Mouse (Mus musculus) adrenal gland, postnatal 4 days (tissue): Measurements from ENCODE around the gene Bpifb2. TPM values are rescaled to one million over a fixed set of nuclear protein-coding genes. Genes with fewer than 3 reads are reported as not detected.

Source experiments
- DNase-seq, 2 experiments: peaks; one replicate each; pipeline ENCODE4 v3.0.0; 2021 to 2022; ENCODE audit warnings: low spot score in 2 of 2, mixed read lengths in 2 of 2
- total RNA-seq, 2 experiments: library from RNA; stranded (reverse); gene quantifications; 2 replicates each; pipeline ENCODE4 v1.2.3; 2021

The Bpifb2 gene
- total RNA-seq, 2 experiments from 2014 or later: 0.17 TPM; not detected in 1

GRCm38 (mm10) chr2:153929871-153930413 lies 55.1 kb downstream of the Bpifb2 start:
- peak; percentile 38 to 62 for DNase-seq

GRCm38 (mm10) chr2:153931125-153931524 lies 56.3 kb downstream of the Bpifb2 start:
- DNase-seq: no peak

DNA sequence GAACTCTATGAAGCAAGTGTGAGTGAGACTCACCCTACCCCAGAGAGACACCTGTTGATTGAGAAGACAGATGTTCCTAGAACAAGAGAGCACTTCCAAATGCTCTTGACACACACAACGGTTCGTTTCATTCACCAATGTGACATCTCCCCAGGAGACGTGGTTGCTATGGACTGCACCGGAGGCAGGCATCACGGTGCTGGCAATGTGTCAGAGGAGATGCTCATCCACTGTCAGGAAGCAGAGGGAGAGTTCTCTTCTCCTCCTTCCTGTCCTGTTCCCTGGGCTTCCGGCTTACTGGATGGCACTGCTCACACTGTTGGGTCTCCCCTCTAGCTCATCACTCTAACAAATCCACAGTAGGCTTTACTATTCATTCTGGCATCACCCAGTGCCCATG lies 58.5 kb downstream of the Bpifb2 start:
- DNase-seq: no peak

DNA sequence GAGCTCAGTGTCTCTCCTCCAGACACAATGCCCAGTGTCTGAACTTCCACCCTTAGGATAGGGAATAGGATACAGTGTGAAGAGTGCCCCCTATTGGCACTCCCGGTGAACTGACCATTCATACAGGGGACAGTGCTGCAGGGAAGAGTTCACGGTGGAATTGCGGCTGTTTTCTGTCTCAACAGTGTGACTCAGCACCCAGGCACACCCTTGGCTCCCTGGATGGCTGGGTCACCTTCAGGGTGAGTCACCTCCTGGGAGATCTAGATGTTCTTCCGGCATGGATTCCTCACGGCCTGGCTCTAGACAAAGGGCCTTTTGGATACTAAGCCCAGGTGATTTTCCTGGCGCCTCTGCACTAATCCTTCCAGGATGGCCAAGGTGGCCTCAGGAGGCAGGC lies 60.5 kb downstream of the Bpifb2 start:
- no peak for DNase-seq

GRCm38 (mm10) chr2:153937843-153938242 lies 63.0 kb downstream of the Bpifb2 start, which contains the start of gene Bpifb4:
Bpifb4 (plus strand) TSS chr2:153938212.
- no peak for DNase-seq

DNA sequence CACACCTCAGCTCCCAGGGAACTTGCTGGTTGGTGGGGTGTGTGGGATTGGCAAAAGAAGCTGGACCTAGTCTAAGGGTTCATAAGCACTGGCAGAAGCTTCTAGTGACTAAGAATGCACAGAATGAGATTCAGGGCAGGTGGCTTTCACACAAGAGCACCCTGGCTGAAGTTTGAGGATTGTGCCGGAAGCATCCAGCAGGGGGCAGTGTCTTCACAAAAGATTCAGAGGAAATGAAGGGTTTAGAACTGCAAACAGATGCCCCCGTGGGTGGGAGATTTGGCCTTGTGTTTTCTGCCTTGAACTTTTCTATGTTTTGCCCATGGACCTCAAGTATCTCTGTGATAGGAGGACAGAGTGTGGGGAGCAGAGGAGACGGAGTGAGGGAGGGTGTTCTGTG lies 68.7 kb downstream of the Bpifb2 start:
- peak in 1 of 2 experiments; percentile 43 for DNase-seq

DNA sequence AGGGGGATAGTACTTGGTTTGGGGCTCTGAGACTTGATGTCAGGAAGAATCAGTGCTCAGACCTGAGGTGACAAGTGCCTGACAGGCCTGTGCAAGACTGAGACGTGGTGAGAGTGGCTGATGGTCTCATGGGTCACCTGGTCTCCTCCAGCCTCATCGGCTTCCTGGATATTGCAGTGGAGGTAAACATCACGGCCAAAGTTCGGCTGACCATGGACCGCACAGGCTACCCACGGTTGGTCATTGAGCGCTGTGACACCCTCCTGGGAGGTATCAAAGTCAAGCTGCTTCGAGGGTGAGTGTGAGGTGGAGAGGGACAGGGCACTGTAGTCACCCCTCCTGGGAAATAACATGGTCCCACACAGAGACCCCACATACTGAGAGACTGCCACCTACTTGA lies 69.7 kb downstream of the Bpifb2 start:
- no peak for DNase-seq

Other genes starting within 250 kb of the Bpifb2 start
- 10 to 100 TPM; 44.2 to 45.8 TPM for gene Commd7, start 242.3 kb upstream of the Bpifb2 start, total RNA-seq
- 1 to 10 TPM; 6.7 to 8.2 TPM for gene Dnmt3b, start 225.6 kb upstream of the Bpifb2 start, total RNA-seq
- not detected for gene Dnmt3c, start 178.4 kb upstream of the Bpifb2 start, total RNA-seq
- gene Mapre1, start 133.8 kb upstream of the Bpifb2 start, total RNA-seq: 100 to 1,000 TPM; 132 to 148 TPM
- under 1 TPM; 0.45 to 0.90 TPM for gene Efcab8, start 95.1 kb upstream of the Bpifb2 start, total RNA-seq
- gene Sun5, start 4.0 kb upstream of the Bpifb2 start, total RNA-seq: not detected
- 1 to 10 TPM; 3.0 TPM for gene Bpifb6, start 25.3 kb downstream of the Bpifb2 start, total RNA-seq
- gene Bpifb3, start 43.2 kb downstream of the Bpifb2 start, total RNA-seq: not detected
- gene Bpifb4, start 63.2 kb downstream of the Bpifb2 start, total RNA-seq: under 1 TPM in 1 of 2 experiments, not detected in 1; 0.20 TPM
- gene Bpifa6, start 99.9 kb downstream of the Bpifb2 start, total RNA-seq: not detected
- 1 to 10 TPM in 1 of 2 experiments, under 1 TPM in 1; 0.68 to 1.3 TPM for gene Bpifa2, start 133.2 kb downstream of the Bpifb2 start, total RNA-seq